Mouse (Mus musculus) intestine, embryonic 14.5 days (tissue): ENCODE results near the gene Creb3l2. TPM values are rescaled to one million over a fixed set of nuclear protein-coding genes. Genes with fewer than 3 reads are reported as not detected.

ENCODE experiments used
- ATAC-seq: fragments of 200-750 bp; cut with Nextera tagmentation; replicated peaks from 2 replicates; pipeline ENCODE4 v1.8.0; 2017; ENCODE audit warnings: low read depth, moderate number of reproducible peaks, moderate TSS enrichment, moderate library complexity; ENCODE audit not compliant: low FRiP score, low TSS enrichment
- DNase-seq: peaks from one replicate; pipeline ENCODE4 v3.0.0-alpha.2; 2018; ENCODE audit warnings: low spot score
- H3K27ac ChIP-seq: fragments of 300-500 bp; sonication (generic); 2 replicates; pipeline ENCODE4 v1.5.1; 2014; ENCODE audit warnings: low read depth, mild to moderate bottlenecking, control low read depth
- H3K27me3 ChIP-seq: fragments of 300-500 bp; sonication (generic); replicated peaks from 2 replicates; pipeline ENCODE4 v1.6.1; 2014; ENCODE audit warnings: low read length, control low read depth; ENCODE audit not compliant: control insufficient read depth, insufficient read depth
- H3K36me3 ChIP-seq: fragments of 300-500 bp; sonication (generic); 2 replicates; pipeline ENCODE4 v1.6.1; 2014; ENCODE audit warnings: low read length, control low read depth; ENCODE audit not compliant: control insufficient read depth, insufficient read depth
- H3K4me1 ChIP-seq: fragments of 300-500 bp; sonication (generic); replicated peaks from 2 replicates; pipeline ENCODE4 v1.6.1; 2014; ENCODE audit warnings: low read length, control low read depth, mixed read lengths; ENCODE audit not compliant: control insufficient read depth, insufficient read depth
- H3K4me2 ChIP-seq: fragments of 300-500 bp; sonication (generic); 2 replicates; pipeline ENCODE4 v1.6.1; 2014; ENCODE audit warnings: low read length
- H3K4me3 ChIP-seq: fragments of 300-500 bp; sonication (generic); 2 replicates; pipeline ENCODE4 v1.5.1; 2014; ENCODE audit warnings: low read depth, low read length, control low read depth, mixed read lengths
- H3K9ac ChIP-seq: fragments of 300-500 bp; sonication (generic); 2 replicates; pipeline ENCODE4 v1.6.1; 2014; ENCODE audit warnings: mild to moderate bottlenecking, low read length
- H3K9me3 ChIP-seq: fragments of 300-500 bp; sonication (generic); 2 replicates; pipeline ENCODE4 v1.6.1; 2016; ENCODE audit warnings: low read length, control low read depth; ENCODE audit not compliant: control insufficient read depth
- WGBS: fragments of 180-500 bp; shearing (Covaris S2); extraction: QIAGEN DNeasy Blood & Tissue Kit; methylation state at CpG from one replicate; pipeline ENCODE4 v1.1.7; 2014; 5-methylcytosine and 5-hydroxymethylcytosine counted together
- polyA plus RNA-seq: library from polyadenylated mRNA; unstranded; fragments of >200 nt; fragmentation: Nextera tagmentation; extraction: Ambion mirVana; gene quantifications from 2 replicates; pipeline ENCODE4 v1.2.1, GENCODE M21; 2014

Creb3l2 gene
- polyA plus RNA-seq, 1 experiment from 2014 or later, result 22.9 TPM

- 49% methylated on average over 5 of the region's 5 CpGs for WGBS
- no peak; the same call in 1 of the 2 replicates for ATAC-seq
Measured at GRCm38 (mm10) chr6:37455540-37455939, 13.6 kb upstream of the Creb3l2 start.

GRCm38 (mm10) chr6:37453047-37453446, 11.1 kb upstream of the Creb3l2 start:
- Histone ChIP-seq H3K27ac (no peak overlapping the region), H3K27me3 (no peaks in the 10 kb centered on the region), H3K9me3 (no peaks in the 10 kb centered on the region), H3K4me3 (no peak overlapping the region), H3K4me1 (no peaks in the 10 kb centered on the region), H3K4me2 (no peak overlapping the region), H3K36me3 (no peaks in the 10 kb centered on the region), H3K9ac (no peak overlapping the region)
- WGBS, result 81% methylated on average over 4 of the region's 4 CpGs
- ATAC-seq (no peak), DNase-seq (no peak)

More at GRCm38 (mm10) chr6:37455540-37455939, 13.6 kb upstream of the Creb3l2 start:
- no peaks in the 10 kb centered on the region for H3K9me3 ChIP-seq
- no peak overlapping the region for H3K9ac ChIP-seq
- no peaks in the 10 kb centered on the region for H3K27me3 ChIP-seq
- H3K4me2 ChIP-seq, result no peak overlapping the region
- no peak overlapping the region for H3K4me3 ChIP-seq
- H3K4me1 ChIP-seq, result no peaks in the 10 kb centered on the region
- no peaks in the 10 kb centered on the region for H3K36me3 ChIP-seq
- DNase-seq, result no peak
- H3K27ac ChIP-seq, result no peak overlapping the region

- Histone ChIP-seq H3K27me3 (no peaks in the 10 kb centered on the region), H3K9ac (no peak overlapping the region), H3K4me2 (no peak overlapping the region), H3K4me3 (no peak overlapping the region), H3K27ac (no peak overlapping the region), H3K9me3 (no peaks in the 10 kb centered on the region), H3K4me1 (no peaks in the 10 kb centered on the region), H3K36me3 (no peaks in the 10 kb centered on the region)
- ATAC-seq (no peak), DNase-seq (no peak)
- 45% methylated on average over 4 of the region's 4 CpGs for WGBS
Measured at GRCm38 (mm10) chr6:37451664-37452063, 9.7 kb upstream of the Creb3l2 start.

GRCm38 (mm10) chr6:37447704-37448466, 5.9 kb upstream of the Creb3l2 start:
- WGBS, result 24% methylated on average over 10 of the region's 10 CpGs
- DNase-seq (peak; percentile 86), ATAC-seq (peak; percentile 72)

GRCm38 (mm10) chr6:37442781-37443180, 835 bp upstream of the Creb3l2 start:
- Histone ChIP-seq H3K9me3 (no peaks in the 10 kb centered on the region), H3K9ac (peak overlapping the region; percentile 52), H3K4me3 (peak overlapping the region; percentile 91), H3K27ac (peak overlapping the region; percentile 73), H3K36me3 (no peaks in the 10 kb centered on the region), H3K4me2 (peak overlapping the region; percentile 61), H3K4me1 (peaks cover 22% of the 10 kb centered on the region), H3K27me3 (no peaks in the 10 kb centered on the region)
- no peak for DNase-seq
- ATAC-seq, result no peak; the same call in 1 of the 2 replicates
- 44% methylated on average over 4 of the region's 4 CpGs for WGBS

More at GRCm38 (mm10) chr6:37447704-37448466, 5.9 kb upstream of the Creb3l2 start:
- H3K9ac ChIP-seq, result no peak overlapping the region
- H3K27me3 ChIP-seq, result no peaks in the 10 kb centered on the region
- no peaks in the 10 kb centered on the region for H3K36me3 ChIP-seq
- no peak overlapping the region for H3K4me3 ChIP-seq
- no peaks in the 10 kb centered on the region for H3K9me3 ChIP-seq
- no peak overlapping the region for H3K4me2 ChIP-seq
- H3K4me1 ChIP-seq, result peaks cover 2% of the 10 kb centered on the region; the same call in 1 of the 2 replicates
- no peak overlapping the region for H3K27ac ChIP-seq

GRCm38 (mm10) chr6:37441251-37442011, 515 bp downstream of the Creb3l2 start:
- DNase-seq (no peak), ATAC-seq (peak; percentile 68)
- H3K4me2 ChIP-seq, result peak overlapping the region; percentile 67
- H3K36me3 ChIP-seq, result peaks cover 3% of the 10 kb centered on the region; the same call in 1 of the 2 replicates
- no peaks in the 10 kb centered on the region for H3K27me3 ChIP-seq
- no peaks in the 10 kb centered on the region for H3K9me3 ChIP-seq
- H3K9ac ChIP-seq, result peak overlapping the region; percentile 89
- under 1% methylated on average over 40 of the region's 40 CpGs for WGBS
- H3K27ac ChIP-seq, result peak overlapping the region; percentile 91
- peak overlapping the region; percentile 91 for H3K4me3 ChIP-seq
- peaks cover 27% of the 10 kb centered on the region for H3K4me1 ChIP-seq

- peaks cover 3% of the 10 kb centered on the region; the same call in 1 of the 2 replicates for H3K36me3 ChIP-seq
- peak overlapping the region; percentile 67 for H3K4me2 ChIP-seq
- no peak for DNase-seq
- no peak for ATAC-seq
- H3K27ac ChIP-seq, result peak overlapping the region; percentile 91
- peak overlapping the region; percentile 91 for H3K4me3 ChIP-seq
- H3K27me3 ChIP-seq, result no peaks in the 10 kb centered on the region
- H3K9me3 ChIP-seq, result no peaks in the 10 kb centered on the region
- 4% methylated on average over 12 of the region's 12 CpGs for WGBS
- H3K4me1 ChIP-seq, result peaks cover 34% of the 10 kb centered on the region
- H3K9ac ChIP-seq, result peak overlapping the region; percentile 89
Measured at GRCm38 (mm10) chr6:37440491-37441250, 1.3 kb downstream of the Creb3l2 start.
